Mouse (Mus musculus): ENCODE results near the gene Rangap1.
A peak's percentile ranks its signal among the peaks of the same experiment; 100 is the strongest.
"Not testable (repeated sequence)": the region's sequence is repeated elsewhere in the genome, so short reads cannot be mapped to it uniquely, and the experiment has no call there.

The Rangap1 gene

DNA sequence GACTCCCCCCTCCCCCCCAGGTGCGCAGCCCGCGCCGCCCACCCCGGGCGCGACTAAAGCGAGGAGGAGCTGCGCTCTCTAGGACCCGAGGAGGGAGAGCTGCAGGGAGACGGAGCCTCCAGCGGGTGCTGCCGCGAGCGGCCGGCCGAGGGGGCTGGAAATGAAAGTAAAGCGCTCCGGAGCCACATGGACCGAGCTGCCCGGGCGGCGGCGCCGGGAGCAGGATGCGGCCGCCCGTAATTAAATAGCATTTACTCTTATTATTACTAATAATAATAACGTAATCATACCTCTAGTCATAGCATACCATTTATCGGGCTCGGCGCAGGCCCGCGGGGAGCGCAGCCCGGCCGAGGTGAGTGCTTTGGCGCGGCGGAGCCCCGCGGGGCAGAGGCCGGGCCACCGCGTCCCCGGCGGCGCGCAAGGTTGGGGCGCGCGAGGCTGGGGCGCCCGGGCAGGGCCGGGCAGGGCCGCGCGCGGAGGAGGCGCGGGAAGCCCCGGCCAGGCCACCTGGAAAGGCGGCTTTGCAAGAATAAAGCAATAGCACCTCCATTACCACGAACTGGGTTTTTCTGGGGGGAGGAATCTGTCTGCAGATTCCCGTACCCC, at the start of gene Rangap1, which contains the start of gene Zc3h7b:
TSS of gene Rangap1 (minus strand) at position 539 of the 609 bp plus-strand sequence.
TSS of gene Zc3h7b (plus strand) at position 66 of the 609 bp plus-strand sequence.
- peak; percentile 85 to 87 for DNase-seq

- DNase-seq: no peak
Measured at GRCm38 (mm10) chr15:81792444-81792843, 47.1 kb upstream of the Rangap1 start.

DNA sequence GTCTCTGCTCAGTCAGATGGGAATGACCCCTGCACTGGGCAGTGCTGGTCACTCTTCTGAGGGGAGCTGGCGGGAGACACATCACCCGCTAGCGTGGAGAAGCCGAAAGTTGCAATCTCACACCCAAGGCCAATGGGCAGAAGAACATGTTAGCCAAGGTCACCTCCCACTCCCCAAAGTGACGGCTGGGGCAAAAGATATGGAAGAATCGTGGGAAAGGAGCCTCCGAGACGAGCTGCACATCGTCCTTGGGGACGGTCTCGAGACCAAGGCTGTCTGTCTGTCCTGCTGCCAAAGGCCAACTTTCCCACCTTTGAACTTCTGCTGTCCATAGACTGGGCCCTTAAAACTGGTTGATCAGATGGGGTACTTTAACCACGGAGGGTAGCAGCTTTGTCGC, 42.2 kb upstream of the Rangap1 start:
- DNase-seq: no peak

DNA sequence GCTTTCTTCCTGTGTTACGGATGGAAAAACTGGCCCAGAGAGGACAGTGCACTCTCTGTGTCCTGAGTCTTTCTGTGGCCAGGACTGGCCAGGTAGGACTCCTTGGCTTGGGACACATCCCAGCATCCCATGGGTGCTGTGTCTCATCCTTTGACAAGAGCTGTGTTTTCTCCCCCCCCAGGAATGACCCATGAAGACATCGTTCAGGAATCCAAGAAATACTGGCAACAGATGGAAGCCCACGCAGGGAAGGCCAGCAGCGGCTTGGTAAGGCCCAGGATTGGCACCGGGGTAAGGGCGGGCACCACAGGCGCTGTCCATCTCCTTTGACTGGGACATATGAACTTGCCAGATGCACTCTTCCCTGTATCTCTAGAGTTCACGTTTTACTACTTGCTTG, 40.4 kb upstream of the Rangap1 start:
- DNase-seq: no peak

DNA sequence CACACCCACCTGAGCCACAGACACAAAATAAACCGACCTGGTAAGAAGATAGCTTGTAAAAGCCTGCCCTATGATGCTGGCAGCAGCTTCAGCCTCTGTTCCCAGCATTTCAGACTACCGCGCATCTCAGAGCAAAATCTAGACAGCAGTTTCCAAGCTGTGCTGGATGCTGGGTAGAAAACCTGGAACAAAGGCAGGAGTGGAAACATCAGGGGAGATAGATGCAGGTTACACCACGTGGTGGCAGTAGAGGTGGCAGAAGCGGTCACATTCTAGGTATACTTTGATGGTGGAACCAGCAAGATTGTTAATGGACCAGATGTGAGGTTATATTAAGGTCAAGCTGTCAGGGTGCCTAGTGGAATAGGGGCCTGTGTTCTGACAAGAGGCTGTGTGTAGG, 39.4 kb upstream of the Rangap1 start:
- DNase-seq: no peak

- no peak for DNase-seq
Measured at GRCm38 (mm10) chr15:81781816-81782215, 36.5 kb upstream of the Rangap1 start.

DNA sequence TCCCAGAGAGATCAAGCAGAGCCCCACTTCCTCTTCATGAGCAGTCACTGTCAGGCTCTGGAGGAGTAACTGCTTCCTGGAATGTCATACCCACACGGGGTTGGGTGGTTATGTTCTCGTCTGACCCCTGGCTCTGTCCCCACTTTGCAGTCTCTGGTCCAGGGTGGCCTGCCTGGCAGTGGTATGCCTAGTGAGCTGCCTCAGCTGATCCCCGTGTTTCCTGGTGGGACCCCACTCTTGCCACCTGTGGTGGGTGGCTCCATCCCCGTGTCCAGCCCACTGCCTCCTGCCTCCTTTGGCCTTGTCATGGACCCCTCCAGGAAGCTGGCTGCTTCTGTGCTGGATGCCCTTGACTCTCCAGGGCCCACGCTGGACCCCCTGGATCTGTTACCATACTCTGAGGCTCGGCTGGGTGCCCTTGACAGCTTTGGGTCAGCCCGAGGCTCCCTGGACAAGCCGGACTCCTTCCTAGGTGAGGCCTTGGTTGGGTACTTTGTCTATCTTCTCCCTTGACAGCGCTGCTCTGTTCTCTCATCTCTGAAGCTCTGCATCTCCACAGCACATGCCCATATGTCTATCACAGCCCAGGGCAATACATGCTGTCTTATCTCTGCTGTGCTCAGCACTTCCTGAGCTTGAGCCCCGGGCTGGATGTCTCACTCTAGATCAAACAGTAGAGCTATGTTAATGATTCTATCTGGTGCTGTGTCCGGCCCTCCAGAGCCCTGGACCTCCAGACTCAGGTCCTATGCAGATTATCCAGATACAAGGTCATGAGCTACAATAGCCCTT, 31.5 kb upstream of the Rangap1 start:
- no peak for DNase-seq

GRCm38 (mm10) chr15:81774505-81775171, 29.3 kb upstream of the Rangap1 start:
- no peak for DNase-seq

DNA sequence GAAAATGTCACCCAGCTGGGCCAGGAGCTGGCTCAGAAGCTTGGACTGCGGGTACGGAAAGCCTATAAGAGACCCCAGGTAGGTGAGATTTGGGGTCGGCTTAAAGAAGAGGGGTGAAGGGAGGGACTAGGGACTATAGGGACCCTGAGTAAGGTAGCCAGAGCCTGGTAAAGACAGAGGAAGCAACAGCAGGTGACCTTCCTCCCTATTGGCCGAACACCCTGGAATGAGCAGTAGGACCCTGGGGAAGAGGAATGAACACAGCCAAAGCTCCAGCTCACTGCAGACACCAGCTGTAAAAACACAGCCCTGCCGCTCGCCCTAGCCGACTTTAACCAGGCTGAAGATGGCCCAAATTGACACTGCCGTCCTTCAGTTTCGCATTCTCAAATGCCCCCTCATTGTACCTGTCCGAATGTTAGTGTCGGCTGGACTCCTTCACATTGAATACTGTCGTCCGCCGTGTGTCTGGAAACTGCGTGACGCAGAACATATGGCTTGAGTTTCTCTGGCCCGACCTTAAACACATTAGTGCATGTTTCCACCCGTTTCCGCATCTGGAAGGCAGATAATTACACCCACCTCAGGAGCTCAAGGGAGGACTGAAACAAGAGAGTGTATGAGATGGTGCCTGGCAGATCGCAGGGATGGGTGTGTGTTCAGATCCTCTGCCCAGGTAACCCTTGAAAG, 27.2 kb upstream of the Rangap1 start:
- no peak for DNase-seq

DNA sequence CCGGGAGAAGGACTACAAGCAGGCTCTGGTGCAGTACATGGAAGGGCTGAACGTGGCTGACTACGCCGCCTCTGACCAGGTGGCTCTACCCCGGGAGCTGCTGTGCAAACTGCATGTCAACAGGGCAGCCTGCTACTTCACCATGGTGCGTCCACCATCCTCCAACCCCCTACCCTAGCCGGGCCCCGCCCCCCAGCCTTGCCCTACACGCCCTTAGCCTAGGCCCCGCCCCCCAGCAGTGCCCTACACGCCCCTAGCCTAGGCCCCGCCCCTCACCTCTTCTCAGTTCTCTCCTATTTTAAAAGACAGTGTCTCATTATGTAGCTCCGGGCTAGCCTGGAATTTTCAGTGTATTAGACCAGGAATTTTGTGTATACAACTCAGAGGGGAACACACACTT, 23.7 kb upstream of the Rangap1 start:
- no peak for DNase-seq

GRCm38 (mm10) chr15:81766439-81766838, 21.1 kb upstream of the Rangap1 start:
- no peak for DNase-seq

- no peak for DNase-seq
Measured at GRCm38 (mm10) chr15:81765651-81766050, 20.3 kb upstream of the Rangap1 start.

DNA sequence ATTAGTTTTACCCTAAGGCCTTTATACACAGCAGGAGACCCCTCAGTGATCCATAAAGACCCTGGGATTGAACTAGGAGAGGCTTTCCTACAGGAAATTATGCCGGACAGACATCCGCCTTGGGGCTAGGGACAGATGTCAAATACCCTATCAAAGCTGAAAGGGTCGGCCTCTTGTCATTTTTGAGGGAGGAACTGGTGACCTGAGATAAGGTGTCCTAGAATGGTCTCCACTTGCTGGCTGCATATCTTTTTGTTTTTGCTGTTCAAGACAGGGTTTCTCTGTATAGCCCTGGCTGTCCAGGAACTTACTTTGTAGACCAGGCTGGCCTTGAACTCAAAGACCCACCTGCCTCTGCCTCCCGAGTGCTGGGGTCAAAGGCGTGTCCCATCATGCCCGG, 19.2 kb upstream of the Rangap1 start:
- no peak for DNase-seq

DNA sequence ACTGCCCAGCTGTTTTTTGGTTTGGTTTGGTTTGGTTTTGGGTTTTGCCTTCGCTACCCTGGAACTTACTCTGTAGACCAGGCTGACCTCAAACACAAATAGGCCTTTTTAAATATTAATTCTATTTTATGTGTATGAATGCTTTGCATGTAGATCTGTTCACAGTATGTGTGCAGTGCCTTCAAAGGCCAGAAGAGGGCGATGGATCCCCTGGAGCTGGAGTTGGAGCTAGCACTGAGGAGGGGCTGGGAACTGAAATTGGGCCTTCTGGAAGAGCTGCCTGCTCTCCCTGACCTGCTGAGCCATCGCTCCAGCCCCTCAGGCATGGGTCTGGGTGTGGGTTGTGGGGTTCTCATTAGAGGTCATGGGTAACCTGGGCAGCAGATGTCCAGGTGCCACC, 16.6 kb upstream of the Rangap1 start:
- DNase-seq: no peak

DNA sequence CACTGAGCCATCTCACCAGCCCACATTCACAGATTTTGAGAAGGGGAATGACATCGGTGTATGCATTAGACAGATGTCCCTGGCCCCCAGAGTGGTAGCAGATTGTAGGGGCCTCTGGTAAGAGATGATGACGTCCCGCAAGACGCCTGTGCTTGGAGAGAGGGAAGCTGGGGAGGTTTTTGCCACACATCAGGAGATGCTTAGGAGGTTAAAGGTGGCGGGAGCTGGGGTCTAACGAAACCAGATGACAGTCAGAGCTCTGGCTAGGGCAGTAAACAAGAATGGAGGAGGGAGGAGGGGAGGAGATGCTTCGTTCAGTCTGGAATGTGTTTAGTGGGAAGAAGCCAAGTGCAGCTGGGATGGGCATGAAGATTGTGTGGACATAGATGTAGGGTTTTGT, 16.1 kb upstream of the Rangap1 start:
- DNase-seq: no peak

- DNase-seq: no peak
Measured at GRCm38 (mm10) chr15:81760361-81761079, 15.2 kb upstream of the Rangap1 start.

- DNase-seq: no peak
Measured at GRCm38 (mm10) chr15:81759542-81759941, 14.2 kb upstream of the Rangap1 start.

DNA sequence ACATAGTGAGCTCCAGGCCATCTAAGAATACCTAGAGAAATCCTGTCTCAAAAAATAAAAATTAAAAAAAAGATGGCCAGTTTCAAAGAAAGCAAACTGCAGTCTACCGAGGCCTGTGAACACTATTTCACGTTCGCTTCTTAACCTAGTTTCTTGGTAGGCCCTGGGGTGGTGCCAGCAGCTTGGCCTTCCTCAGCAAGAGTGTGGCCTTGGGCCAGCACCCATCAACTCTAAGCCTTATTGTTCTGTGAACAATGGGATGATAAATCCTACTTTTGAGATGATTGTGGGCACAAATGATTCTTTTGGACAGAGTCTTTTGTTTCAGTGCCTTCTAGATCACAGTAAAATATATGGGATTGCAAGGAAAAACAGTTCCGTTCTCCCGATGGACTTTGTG, 13.4 kb upstream of the Rangap1 start:
- DNase-seq: no peak

DNA sequence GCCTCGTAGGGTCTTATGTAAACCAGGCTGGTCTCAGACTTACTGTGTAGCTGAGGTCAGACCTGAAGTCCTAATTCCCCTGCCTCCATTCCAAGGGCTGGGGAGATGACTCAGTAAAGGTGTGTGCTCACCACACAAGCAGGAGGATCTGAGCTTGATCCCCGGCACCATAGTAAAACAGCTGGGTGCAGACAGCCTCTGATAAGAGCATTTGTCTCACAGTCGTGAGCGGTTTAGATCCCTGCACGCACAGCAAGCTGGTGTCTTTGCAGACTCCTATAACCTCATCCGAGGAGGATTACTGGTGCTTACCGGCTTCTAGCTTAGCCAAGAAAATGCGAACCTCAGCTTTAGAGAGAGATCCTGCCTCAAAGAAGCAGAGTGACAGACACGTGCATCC, 8.3 kb upstream of the Rangap1 start:
- DNase-seq: no peak

GRCm38 (mm10) chr15:81749742-81750141, 4.4 kb upstream of the Rangap1 start:
- DNase-seq: no peak

GRCm38 (mm10) chr15:81745601-81746114, 328 bp upstream of the Rangap1 start:
- peak; percentile 84 to 87 for DNase-seq

DNA sequence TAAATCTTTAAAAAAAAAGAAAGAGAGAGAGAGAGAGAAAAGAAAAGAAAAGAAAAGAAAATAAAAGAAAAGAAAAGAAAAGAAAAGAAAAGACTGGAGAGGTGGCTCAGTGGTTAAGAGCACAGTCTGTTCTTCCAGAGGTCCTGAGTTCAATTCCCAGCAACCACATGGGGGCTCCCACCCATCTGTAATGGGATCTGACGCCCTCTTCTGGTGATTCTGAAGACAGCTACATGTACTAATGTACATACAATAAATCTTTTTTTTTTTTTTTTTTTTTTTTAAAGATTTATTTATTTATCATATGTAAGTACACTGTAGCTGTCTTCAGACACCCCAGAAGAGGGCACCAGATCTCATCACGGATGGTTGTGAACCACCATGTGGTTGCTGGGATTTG, 3.0 kb downstream of the Rangap1 start:
- not testable (repeated sequence) for DNase-seq
